Mouse (Mus musculus) right cerebral cortex, postnatal 10 days (tissue): ENCODE data around the gene Ciao1.
"Not testable (repeated sequence)": the region's sequence is repeated elsewhere in the genome, so short reads cannot be mapped to it uniquely, and the experiment has no call there.

Experiments
- DNase-seq, 2 experiments: peaks; one replicate each; pipeline ENCODE4 v3.0.0; 2021; ENCODE audit warnings: low spot score in 2 of 2

Gene Ciao1

GRCm38 (mm10) chr2:127247592-127248333 lies at the start of gene Ciao1, which contains the start of gene Tmem127:
Ciao1 (minus strand) TSS chr2:127247816.
Tmem127 (plus strand) TSS chr2:127247908.
- DNase-seq, result peak; percentile 99

GRCm38 (mm10) chr2:127297001-127297805 lies 49.6 kb upstream of the Ciao1 start:
- DNase-seq, result no peak

- no peak for DNase-seq
Observed at GRCm38 (mm10) chr2:127292250-127292649, 44.6 kb upstream of the Ciao1 start.

GRCm38 (mm10) chr2:127278162-127278561 lies 30.5 kb upstream of the Ciao1 start:
- no peak for DNase-seq

GRCm38 (mm10) chr2:127275551-127276320 lies 28.1 kb upstream of the Ciao1 start:
- no peak for DNase-seq

- no peak for DNase-seq
Observed at GRCm38 (mm10) chr2:127274590-127274989, 27.0 kb upstream of the Ciao1 start.

GRCm38 (mm10) chr2:127272806-127273205 lies 25.2 kb upstream of the Ciao1 start:
- no peak for DNase-seq

GRCm38 (mm10) chr2:127272049-127272448 lies 24.4 kb upstream of the Ciao1 start:
- DNase-seq, result not testable (repeated sequence)

GRCm38 (mm10) chr2:127271042-127271515 lies 23.5 kb upstream of the Ciao1 start:
- peak; percentile 47 to 69 for DNase-seq

- DNase-seq, result peak; percentile 88 to 93
Observed at GRCm38 (mm10) chr2:127270300-127271041, 22.9 kb upstream of the Ciao1 start.

GRCm38 (mm10) chr2:127269491-127270299 lies 22.1 kb upstream of the Ciao1 start, which contains the start of gene Stard7:
Stard7 (plus strand) TSS chr2:127270218.
- peak; percentile 97 to 98 for DNase-seq

GRCm38 (mm10) chr2:127267854-127268253 lies 20.2 kb upstream of the Ciao1 start:
- no peak for DNase-seq

- no peak for DNase-seq
Observed at GRCm38 (mm10) chr2:127262480-127262879, 14.9 kb upstream of the Ciao1 start.

GRCm38 (mm10) chr2:127259340-127259739 lies 11.7 kb upstream of the Ciao1 start:
- DNase-seq, result no peak

GRCm38 (mm10) chr2:127255294-127255693 lies 7.7 kb upstream of the Ciao1 start:
- no peak for DNase-seq

GRCm38 (mm10) chr2:127254604-127255134 lies 7.1 kb upstream of the Ciao1 start:
- DNase-seq, result no peak

GRCm38 (mm10) chr2:127252787-127253186 lies 5.2 kb upstream of the Ciao1 start:
- DNase-seq, result no peak

GRCm38 (mm10) chr2:127251880-127252527 lies 4.4 kb upstream of the Ciao1 start:
- DNase-seq, result no peak

- DNase-seq, result no peak
Observed at GRCm38 (mm10) chr2:127251457-127251856, 3.8 kb upstream of the Ciao1 start.
